Mouse (Mus musculus) ES-E14 (cell line): ENCODE data around the gene Vwce. TPM values are rescaled to one million over a fixed set of nuclear protein-coding genes. Genes with fewer than 3 reads are reported as not detected.

Source experiments
- DNase-seq: peaks from one replicate; pipeline ENCODE4 v3.0.0-alpha.2; 2013; ENCODE audit warnings: low read depth, low spot score
- H3K27ac ChIP-seq: 2 replicates; pipeline ENCODE4 v1.5.1; 2012; ENCODE audit warnings: low read depth, mild to moderate bottlenecking, low read length, moderate library complexity, mixed read lengths; ENCODE audit not compliant: poor library complexity, insufficient read depth, severe bottlenecking
- H3K36me3 ChIP-seq: 2 replicates; pipeline ENCODE4 v1.6.1; 2012; ENCODE audit warnings: mild to moderate bottlenecking, low read length, moderate library complexity, mixed read lengths; ENCODE audit not compliant: control insufficient read depth, poor library complexity, insufficient read depth, severe bottlenecking
- H3K4me1 ChIP-seq, 2 experiments: fragments of 150-350 bp in 1 of 2; sonication (generic) in 1 of 2; 2 replicates each; pipeline ENCODE4 v1.6.1; 2012; ENCODE audit warnings: low read length in 2 of 2, mild to moderate bottlenecking in 1 of 2, mixed read lengths in 1 of 2; ENCODE audit not compliant: control insufficient read depth in 2 of 2, insufficient read depth in 2 of 2, poor library complexity in 1 of 2
- H3K4me3 ChIP-seq, 2 experiments: fragments of 150-350 bp in 1 of 2; sonication (generic) in 1 of 2; 2 replicates each; pipeline ENCODE4 v1.5.1; 2012; ENCODE audit warnings: low read length in 2 of 2, low read depth in 1 of 2, mild to moderate bottlenecking in 1 of 2, mixed read lengths in 1 of 2; ENCODE audit not compliant: insufficient read depth in 1 of 2, poor library complexity in 1 of 2, severe bottlenecking in 1 of 2
- H3K9ac ChIP-seq: 2 replicates; pipeline ENCODE4 v1.6.1; 2012; ENCODE audit warnings: low read depth, mild to moderate bottlenecking, low read length, mixed read lengths; ENCODE audit not compliant: poor library complexity, insufficient read depth, severe bottlenecking
- H3K9me3 ChIP-seq: fragments of 150-350 bp; sonication (generic); 2 replicates; pipeline ENCODE4 v1.6.1; 2012; ENCODE audit warnings: low read depth, mild to moderate bottlenecking, low read length; ENCODE audit not compliant: control insufficient read depth, insufficient read depth
- CHD2 ChIP-seq: IDR thresholded peaks from 2 replicates; pipeline ENCODE4 v1.6.1; 2014; ENCODE audit warnings: mild to moderate bottlenecking, low read depth, low read length, inconsistent platforms
- HCFC1 ChIP-seq: IDR thresholded peaks from 2 replicates; pipeline ENCODE4 v1.6.1; 2012; ENCODE audit warnings: low read length, inconsistent platforms, borderline replicate concordance; ENCODE audit not compliant: insufficient read depth
- MAFK ChIP-seq: IDR thresholded peaks from 2 replicates; pipeline ENCODE4 v1.6.1; 2014; ENCODE audit warnings: mild to moderate bottlenecking, low read depth, low read length, inconsistent platforms; ENCODE audit not compliant: insufficient read depth
- ZC3H11A ChIP-seq: IDR thresholded peaks from 2 replicates; pipeline ENCODE4 v1.6.1; 2012; ENCODE audit warnings: low read depth, mild to moderate bottlenecking, inconsistent platforms, low read length, borderline replicate concordance
- ZNF384 ChIP-seq: IDR thresholded peaks from 2 replicates; pipeline ENCODE4 v1.6.1; 2012; ENCODE audit warnings: low read depth, low read length, inconsistent platforms
- in situ Hi-C, 2 experiments: fragments of 600-800 bp; cut with MboI; formaldehyde crosslinking; loops; one replicate each; pipeline ENCODE4 v1.15.1; 2025; ENCODE audit warnings: low sequenced_read_pairs in 2 of 2, inconsistent platforms in 1 of 2; ENCODE audit not compliant: unreplicated experiment in 2 of 2
- total RNA-seq: library from RNA; depleted of rRNA; stranded (reverse); fragments of 300-350 nt; gene quantifications from 2 replicates; pipeline ENCODE4 v1.2.3, GENCODE M21; 2012

Vwce gene
- total RNA-seq, 1 experiment: 0.49 TPM

DNA sequence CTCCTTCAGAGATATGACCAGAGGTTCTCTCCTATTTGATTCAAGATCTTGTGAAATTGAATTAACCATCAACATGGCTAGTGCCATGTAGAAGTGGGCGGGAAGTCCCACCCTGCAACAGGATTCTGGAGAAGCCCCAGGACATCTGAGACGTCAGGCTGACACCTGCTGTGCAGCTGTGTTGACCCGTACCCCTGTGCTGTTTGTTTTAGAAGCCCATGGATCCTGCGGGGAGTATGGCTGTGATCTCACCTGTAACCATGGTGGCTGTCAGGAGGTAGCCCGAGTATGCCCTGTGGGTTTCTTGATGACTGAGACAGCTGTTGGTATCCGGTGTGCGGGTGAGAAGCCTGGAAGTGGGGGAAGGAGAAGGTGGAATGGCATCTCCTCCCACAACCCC is 3.8 kb downstream of the Vwce start:
- no peak overlapping the region for H3K4me3 ChIP-seq
- no peak overlapping the region for H3K9ac ChIP-seq
- H3K4me1 ChIP-seq: peaks cover 0 to 2% of the 10 kb centered on the region in 2 experiments; a peak in 1 of 4 replicates
- in situ Hi-C loops: no loop called here
- TF ChIP-seq MAFK (no peak), CHD2 (no peak), ZC3H11A (no peak), HCFC1 (no peak), ZNF384 (no peak)
- DNase-seq: no peak
- H3K27ac ChIP-seq: no peak overlapping the region
- no peaks in the 10 kb centered on the region for H3K9me3 ChIP-seq
- H3K36me3 ChIP-seq: no peaks in the 10 kb centered on the region

DNA sequence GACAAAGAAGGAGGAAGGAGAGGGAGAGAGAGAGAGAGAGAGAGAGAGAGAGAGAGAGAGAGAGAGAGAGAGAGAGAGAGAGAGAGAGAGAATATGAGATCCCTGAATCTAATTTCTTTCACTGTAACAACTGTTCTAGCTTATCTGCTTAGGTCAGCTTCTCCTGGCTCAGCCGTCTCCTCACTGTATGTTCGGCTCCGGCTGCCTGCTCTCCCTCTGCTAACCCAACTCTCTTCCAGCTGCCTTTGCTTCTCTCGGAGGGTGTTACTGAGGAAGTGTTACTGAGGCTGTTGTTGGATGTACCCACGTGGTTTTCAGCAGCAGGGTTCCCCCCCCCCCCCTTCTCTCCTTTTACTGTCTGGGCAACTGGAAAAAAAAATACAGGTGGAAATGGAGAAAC is 6.1 kb downstream of the Vwce start:
- Histone ChIP-seq H3K4me1 (no peaks in the 10 kb centered on the region), H3K9ac (no peak overlapping the region), H3K27ac (no peak overlapping the region), H3K36me3 (no peaks in the 10 kb centered on the region), H3K9me3 (no peaks in the 10 kb centered on the region), H3K4me3 (no peak overlapping the region)
- TF ChIP-seq ZNF384: no peak
- TF ChIP-seq ZC3H11A: no peak
- TF ChIP-seq CHD2: no peak
- TF ChIP-seq MAFK: no peak
- no peak for TF ChIP-seq HCFC1
- no peak for DNase-seq
- in situ Hi-C loops: no loop called here

DNA sequence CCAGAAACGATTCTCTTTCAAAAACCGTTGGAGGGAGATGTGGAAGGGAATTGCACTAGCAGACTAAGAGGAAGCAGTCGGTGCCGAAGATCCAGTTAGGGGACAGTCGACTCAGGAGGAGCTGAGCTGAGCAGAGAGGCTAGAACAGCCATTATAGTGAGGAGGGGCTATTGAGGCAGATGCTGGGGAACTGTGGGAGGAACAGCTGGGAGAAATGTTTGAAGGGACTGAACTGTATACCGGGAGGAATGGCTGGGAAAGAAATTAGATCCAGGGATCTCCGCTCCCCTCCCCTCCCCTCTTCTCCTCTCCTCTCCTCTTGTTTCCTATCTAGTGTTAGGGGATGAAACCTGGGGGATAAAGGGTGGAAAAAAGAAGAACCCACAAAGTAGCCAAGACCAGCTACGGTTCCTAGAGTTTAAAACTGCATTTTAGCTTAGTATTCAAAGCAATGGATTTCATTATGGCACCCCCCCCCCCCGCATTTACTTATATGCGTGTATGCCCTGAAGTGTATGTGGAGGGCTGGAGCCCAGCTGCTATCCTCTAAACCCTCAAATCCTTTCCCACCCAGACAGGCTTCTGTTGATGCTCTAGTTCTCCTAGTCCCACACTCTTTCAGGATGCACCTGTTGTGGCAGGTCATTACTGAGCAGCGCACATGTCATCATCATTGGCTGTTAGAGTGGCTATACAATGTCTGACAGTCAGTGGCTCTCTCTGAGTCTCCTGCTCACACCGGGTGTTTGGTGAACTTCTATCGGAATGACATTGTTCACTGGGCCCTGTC is 6.8 kb downstream of the Vwce start:
- Histone ChIP-seq H3K9me3 (no peaks in the 10 kb centered on the region), H3K9ac (no peak overlapping the region), H3K27ac (no peak overlapping the region), H3K4me1 (no peaks in the 10 kb centered on the region), H3K4me3 (no peak overlapping the region), H3K36me3 (no peaks in the 10 kb centered on the region)
- DNase-seq: no peak
- TF ChIP-seq MAFK: no peak
- TF ChIP-seq ZC3H11A: no peak
- TF ChIP-seq CHD2: no peak
- no peak for TF ChIP-seq ZNF384
- TF ChIP-seq HCFC1: no peak
- in situ Hi-C loops: no loop called here

DNA sequence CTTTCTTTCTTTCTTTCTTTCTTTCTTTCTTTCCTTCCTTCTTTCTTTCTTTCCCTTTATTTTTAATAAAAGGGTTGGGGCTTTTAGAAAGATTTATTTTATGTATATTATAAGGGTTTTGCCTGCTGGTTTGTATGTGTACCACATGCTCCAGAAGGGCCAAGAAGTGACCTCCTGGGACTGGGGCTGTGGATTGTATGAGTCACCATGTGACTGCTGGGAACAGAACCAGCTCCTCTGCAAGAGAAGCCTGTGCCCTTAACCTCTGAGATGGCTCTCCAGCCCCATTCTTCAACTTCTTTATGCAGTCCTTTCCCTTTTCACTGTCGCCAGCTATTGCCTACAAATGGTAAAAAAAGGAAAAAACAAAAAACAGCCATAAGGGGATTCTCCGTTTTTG is 11.6 kb downstream of the Vwce start:
- H3K4me1 ChIP-seq: no peaks in the 10 kb centered on the region
- DNase-seq: no peak
- H3K9ac ChIP-seq: no peak overlapping the region
- no peaks in the 10 kb centered on the region for H3K36me3 ChIP-seq
- TF ChIP-seq HCFC1 (no peak), CHD2 (no peak), MAFK (no peak), ZC3H11A (no peak), ZNF384 (no peak)
- no peak overlapping the region for H3K4me3 ChIP-seq
- no peak overlapping the region for H3K27ac ChIP-seq
- H3K9me3 ChIP-seq: no peaks in the 10 kb centered on the region
- in situ Hi-C loops: no loop called here
